Mouse (Mus musculus) adrenal gland, adult 18-20 months (tissue): ENCODE measurements around the gene Brinp3. TPM values are rescaled to one million over a fixed set of nuclear protein-coding genes. Genes with fewer than 3 reads are reported as not detected.
"Not testable (repeated sequence)": the region's sequence is repeated elsewhere in the genome, so short reads cannot be mapped to it uniquely, and the experiment has no call there.

Source experiments
- DNase-seq, 2 experiments: peaks; one replicate each; pipeline ENCODE4 v3.0.0; 2021 to 2022; ENCODE audit warnings: low spot score in 2 of 2
- long read RNA-seq, 2 experiments: library from polyadenylated mRNA; stranded (forward); transcript quantifications; one replicate each; pipeline ENCODE4 v2.0.0; 2021
- total RNA-seq, 2 experiments: library from RNA; stranded (reverse); gene quantifications; 1 replicate in 1 of 2; 2 replicates in 1 of 2; pipeline ENCODE4 v1.2.3; 2021

Brinp3 gene
- total RNA-seq = not detected
- long read RNA-seq, experiment 1, partial matches to known transcripts = 0 of 1 reads
- long read RNA-seq, experiment 1, other reads (novel, unspliced or antisense) = 0 of 1 reads
- long read RNA-seq, experiment 2 = 0 reads

GRCm38 (mm10) chr1:146494681-146495331, at the start of gene Brinp3:
Gene Brinp3, plus strand, starts transcription at chr1:146494760.
- DNase-seq = no peak

GRCm38 (mm10) chr1:146494221-146494620, 339 bp upstream of the Brinp3 start:
- no peak for DNase-seq

GRCm38 (mm10) chr1:146495386-146495785, 826 bp downstream of the Brinp3 start:
- no peak for DNase-seq

GRCm38 (mm10) chr1:146497381-146498081, 3.0 kb downstream of the Brinp3 start:
- no peak for DNase-seq

GRCm38 (mm10) chr1:146498085-146498779, 3.7 kb downstream of the Brinp3 start:
- DNase-seq = no peak

GRCm38 (mm10) chr1:146498780-146499114, 4.2 kb downstream of the Brinp3 start:
- DNase-seq = no peak

GRCm38 (mm10) chr1:146515377-146515776, 20.8 kb downstream of the Brinp3 start:
- no peak for DNase-seq

- DNase-seq = no peak
These were observed 29.4 kb downstream of the Brinp3 start for GRCm38 (mm10) chr1:146523727-146524573.

GRCm38 (mm10) chr1:146528572-146528971, 34.0 kb downstream of the Brinp3 start:
- no peak for DNase-seq

- no peak for DNase-seq
These were observed 52.4 kb downstream of the Brinp3 start for GRCm38 (mm10) chr1:146546847-146547428.

- no peak for DNase-seq
These were observed 62.4 kb downstream of the Brinp3 start for GRCm38 (mm10) chr1:146556982-146557381.

- DNase-seq = no peak
These were observed 67.6 kb downstream of the Brinp3 start for GRCm38 (mm10) chr1:146562144-146562543.

- DNase-seq = no peak
These were observed 89.6 kb downstream of the Brinp3 start for GRCm38 (mm10) chr1:146584181-146584580.

- no peak for DNase-seq
These were observed 138.3 kb downstream of the Brinp3 start for GRCm38 (mm10) chr1:146632895-146633294.

- DNase-seq = no peak
These were observed 162.7 kb downstream of the Brinp3 start for GRCm38 (mm10) chr1:146657214-146657613.

GRCm38 (mm10) chr1:146700724-146701123, 206.2 kb downstream of the Brinp3 start:
- DNase-seq = no peak

- DNase-seq = no peak
These were observed 225.0 kb downstream of the Brinp3 start for GRCm38 (mm10) chr1:146719556-146719955.

- DNase-seq = not testable (repeated sequence)
These were observed 230.4 kb downstream of the Brinp3 start for GRCm38 (mm10) chr1:146724784-146725513.

GRCm38 (mm10) chr1:146751066-146751465, 256.5 kb downstream of the Brinp3 start:
- no peak for DNase-seq

- no peak for DNase-seq
These were observed 288.7 kb downstream of the Brinp3 start for GRCm38 (mm10) chr1:146783259-146783658.
